Mouse (Mus musculus): Measurements from ENCODE around the gene Pde4c.

Pde4c gene

DNA sequence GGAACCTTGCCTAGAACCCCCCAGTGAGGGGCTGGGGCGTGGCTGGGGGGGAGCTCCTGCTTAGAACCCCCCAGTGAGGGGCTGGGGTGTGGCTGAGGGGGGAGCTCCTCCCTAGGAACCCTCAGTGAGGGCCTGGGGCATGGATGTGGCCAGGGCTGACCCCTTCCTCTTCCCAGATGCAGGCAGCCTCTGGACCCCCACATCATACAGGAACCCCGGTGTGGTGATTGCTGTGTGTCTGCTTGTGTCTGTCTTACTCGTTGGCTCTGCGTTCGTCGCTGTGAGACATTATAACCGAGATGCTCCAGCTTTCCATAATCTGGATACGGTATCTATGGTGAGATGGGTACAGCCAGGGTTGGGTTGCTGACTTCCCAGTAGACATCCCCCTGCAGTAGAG is 1.9 kb upstream of the Pde4c start:
- DNase-seq = peak in 1 of 2 experiments; percentile 16

DNA sequence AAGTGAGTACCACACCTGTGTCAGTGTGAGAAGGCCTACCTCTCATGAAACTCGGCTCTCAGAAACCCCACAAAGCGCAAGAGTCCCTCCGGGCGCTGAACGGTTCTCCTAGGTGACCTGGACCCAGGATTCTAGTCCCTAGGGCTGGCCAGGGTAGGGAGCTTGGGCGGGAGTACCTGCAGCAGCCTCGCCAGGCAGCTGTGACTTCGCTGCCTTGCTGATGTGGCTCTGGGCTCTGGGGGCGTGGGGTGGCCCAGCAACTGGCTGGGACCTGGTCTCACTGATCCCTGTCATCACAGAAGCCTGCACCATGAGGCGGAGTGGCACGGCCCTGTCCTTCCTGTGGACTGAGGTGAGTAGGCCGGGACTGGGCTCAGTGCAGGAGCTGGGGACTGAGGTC is 696 bp downstream of the Pde4c start:
- DNase-seq = no peak

DNA sequence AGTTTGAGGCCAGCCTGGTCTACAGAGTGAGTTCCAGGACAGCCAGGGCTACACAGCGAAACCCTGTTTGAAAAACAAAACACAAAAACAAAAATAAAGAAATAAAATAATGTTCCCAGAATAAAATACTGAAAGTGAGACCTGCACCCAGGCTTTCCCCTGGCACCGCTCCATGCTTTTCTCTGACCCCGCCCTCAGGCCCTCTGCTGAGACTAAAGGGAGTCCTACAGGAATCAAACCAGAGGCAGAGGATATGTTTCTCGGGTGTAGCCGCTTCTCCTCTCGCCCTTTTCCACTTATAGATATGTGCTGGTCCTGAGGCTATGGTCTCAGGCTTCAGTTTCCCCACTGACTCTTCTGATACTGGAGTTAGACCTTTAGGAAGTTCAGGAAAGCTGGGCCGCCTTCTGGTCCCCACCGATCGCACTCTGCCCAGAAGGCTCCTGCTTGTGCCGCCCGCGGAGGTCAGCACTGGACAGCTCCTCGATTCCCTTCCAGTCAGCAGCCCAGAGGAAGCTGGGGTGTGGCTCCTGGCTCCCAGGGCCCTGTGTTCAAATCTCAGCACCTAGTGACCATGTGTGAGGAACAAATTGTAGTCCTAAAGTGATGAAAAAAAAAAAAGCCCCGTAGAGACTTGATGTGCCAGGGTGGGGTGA is 2.4 kb downstream of the Pde4c start:
- DNase-seq = peak in 1 of 2 experiments; percentile 29

DNA sequence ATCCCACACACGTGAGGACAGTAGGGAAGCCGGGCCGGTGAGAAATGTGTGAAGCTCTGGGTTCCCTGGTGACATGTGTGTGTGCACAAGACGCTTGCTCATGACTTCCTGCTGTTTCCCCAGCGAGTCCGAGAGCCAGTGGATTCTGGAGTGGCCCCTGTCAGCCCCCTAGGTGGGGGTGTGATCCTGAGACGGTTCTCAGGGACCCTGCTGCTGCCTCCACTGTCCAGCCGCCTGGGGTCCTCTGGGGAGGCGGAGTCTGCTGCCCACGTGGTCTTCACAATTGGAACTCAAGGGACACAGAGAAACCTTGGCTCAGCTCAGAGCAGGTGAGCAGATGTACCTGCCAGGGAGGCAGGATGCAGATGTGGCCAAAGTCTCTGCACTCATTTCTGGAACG is 3.2 kb downstream of the Pde4c start:
- no peak for DNase-seq

DNA sequence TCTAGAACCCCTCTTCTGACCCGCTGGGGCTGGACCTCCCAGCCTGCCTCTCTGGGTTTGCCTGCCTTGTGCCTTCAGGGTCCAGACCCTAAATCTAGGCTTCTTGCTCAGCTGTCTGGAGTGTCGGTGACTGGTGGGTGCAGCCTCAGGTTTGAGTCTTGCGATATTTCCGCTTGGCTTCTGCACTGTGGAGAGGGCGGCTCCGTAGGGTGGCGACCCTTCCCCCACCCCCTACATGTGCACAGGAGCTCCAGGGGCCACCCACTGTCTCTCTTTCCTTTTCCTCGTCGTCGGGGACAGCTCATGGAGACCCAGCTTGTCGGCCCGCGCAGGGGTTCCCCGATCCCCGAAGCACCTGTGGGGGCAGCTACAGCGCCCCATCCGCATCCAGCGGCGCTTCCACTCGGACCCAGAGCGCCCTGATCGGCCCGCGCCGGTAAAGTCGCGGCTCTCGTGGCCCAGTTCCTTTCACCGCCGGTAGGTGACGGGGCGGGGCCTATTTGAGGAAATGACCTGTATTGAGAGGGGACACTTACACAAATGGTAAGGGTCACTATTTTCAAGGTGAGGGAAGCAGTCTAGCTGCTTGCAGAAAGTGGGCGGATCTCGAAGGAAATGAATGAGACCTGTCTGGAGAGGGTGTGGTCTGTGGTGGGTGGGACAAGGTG is 6.4 kb downstream of the Pde4c start:
- no peak for DNase-seq

DNA sequence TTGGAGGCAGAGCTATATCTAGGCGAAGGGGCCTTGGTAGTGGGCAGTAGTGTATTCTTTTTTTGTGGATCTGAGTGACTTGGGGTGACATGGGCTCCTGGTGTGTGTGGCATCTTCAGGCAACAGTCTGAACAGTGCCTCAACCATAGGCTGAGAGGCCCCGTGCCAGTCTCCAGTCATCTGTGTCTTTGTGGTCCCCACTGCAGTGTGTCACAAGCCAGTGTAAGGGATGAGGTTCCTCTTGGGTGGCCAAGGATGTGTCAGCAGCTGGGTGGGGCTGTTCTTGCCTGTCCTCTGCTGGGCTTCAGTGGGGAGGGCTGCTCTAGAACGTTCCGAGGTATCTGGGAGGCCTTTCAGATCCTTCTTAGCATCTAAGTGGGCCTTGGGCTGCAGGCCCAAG is 7.4 kb downstream of the Pde4c start:
- DNase-seq = no peak

DNA sequence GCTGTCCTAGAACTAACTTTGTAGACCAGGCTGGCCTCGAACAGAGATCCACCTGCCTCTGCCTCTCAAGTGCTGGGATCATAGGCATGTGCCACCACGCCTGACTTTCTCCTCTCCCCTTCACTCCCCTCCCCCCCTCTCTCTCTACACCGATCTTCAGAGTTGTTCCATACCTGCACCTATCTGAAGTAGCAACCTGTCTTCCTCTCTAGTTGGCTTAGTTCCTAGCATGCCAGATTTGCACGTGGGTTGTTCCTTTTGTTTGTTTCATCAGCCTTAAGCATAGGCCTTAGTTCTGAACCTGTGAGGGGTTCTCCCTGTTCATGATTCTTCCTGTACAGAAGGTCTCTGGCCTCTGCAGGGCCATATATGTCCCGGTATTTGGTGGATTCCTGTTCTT is 14.2 kb downstream of the Pde4c start:
- no peak for DNase-seq

DNA sequence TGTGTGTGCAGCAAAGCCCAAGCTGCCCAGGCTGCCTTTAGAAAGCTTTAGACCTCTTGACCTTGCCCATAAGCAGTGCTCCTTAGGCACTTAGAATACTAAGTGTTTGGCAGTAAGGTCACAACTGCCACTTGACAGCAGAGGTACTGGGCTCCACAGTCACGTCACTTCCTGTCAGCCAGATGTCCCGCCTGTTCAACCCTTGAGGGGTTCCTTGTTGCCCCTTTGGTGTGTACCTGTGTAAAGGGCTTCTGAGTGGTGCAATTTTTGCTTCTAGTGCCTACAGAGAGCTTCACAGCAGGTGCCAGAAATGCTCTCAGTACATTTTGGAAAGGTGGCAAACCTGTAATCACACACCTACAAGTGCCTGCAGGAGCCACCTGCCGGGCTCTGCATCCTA is 14.7 kb downstream of the Pde4c start:
- DNase-seq = no peak

DNA sequence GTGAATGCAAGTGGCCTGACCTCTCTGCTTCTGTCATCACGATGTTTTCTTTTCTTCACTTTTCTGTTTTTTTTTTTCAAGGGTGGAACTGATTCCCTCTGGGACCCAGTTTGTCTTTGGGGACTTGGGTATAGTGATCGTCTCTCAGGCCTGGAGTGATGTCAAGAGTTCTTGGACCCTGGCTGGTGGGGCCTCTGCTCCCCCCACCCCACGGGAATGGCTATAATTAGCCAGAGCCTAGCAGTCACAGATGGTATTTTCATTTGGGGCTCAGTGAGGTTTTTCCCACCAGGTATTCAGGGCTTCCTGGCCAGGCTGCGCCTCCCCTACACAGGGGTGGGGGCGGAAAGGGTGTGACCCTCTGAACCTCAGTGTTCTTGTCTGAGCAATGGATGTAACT is 18.1 kb downstream of the Pde4c start:
- DNase-seq = no peak

DNA sequence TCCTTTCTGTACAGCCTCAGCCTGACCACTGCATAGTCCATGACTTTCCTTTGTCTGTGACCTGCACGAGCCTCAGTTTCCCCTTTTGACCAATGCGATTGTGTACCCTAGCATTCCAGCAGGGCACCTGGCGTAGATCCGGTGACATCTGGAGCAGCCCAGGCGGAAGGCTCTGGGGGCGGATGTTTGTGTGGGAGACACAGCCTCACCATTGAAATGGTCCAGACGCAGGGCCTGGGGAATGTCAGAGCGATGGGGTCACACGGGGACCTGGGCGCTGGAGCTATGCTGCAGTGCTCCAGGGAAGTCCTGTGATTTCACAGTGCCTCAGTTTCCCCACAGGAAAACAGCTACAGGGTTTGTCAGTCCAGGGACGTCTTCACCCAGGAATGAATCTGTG is 18.7 kb downstream of the Pde4c start:
- no peak for DNase-seq

DNA sequence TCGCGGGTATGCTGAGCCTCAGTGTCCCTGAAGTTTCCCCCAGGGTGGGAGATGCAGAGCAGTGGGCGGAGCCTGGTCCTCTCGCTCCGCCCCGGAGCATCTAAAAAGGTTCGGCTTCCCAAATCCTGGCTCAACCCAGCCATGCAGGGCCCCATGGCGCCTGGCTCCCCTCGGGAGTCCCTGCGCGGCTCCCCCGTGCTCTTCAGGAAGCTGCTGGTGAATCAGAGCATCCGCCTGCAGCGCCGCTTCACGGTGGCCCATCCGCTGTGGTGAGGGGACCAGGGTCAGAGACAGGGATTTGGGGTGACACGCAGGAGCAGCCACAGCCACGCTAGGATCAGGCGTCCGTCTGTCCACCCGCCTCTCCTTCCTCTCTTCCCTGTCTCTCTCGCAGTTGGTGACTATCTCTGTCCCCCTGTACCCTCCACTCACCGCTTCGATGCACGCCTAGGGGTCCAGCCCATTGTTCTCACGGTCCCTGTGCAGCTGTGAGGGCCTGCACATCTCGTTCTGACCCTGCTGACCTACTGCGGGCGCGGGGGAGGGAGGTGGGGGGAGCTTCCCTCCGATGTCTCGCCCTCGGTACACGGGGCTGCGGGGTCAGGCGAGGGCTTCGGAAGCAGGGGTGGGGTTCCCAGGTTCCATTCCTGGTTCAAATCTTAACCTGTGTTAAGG is 19.6 kb downstream of the Pde4c start:
- no peak for DNase-seq

DNA sequence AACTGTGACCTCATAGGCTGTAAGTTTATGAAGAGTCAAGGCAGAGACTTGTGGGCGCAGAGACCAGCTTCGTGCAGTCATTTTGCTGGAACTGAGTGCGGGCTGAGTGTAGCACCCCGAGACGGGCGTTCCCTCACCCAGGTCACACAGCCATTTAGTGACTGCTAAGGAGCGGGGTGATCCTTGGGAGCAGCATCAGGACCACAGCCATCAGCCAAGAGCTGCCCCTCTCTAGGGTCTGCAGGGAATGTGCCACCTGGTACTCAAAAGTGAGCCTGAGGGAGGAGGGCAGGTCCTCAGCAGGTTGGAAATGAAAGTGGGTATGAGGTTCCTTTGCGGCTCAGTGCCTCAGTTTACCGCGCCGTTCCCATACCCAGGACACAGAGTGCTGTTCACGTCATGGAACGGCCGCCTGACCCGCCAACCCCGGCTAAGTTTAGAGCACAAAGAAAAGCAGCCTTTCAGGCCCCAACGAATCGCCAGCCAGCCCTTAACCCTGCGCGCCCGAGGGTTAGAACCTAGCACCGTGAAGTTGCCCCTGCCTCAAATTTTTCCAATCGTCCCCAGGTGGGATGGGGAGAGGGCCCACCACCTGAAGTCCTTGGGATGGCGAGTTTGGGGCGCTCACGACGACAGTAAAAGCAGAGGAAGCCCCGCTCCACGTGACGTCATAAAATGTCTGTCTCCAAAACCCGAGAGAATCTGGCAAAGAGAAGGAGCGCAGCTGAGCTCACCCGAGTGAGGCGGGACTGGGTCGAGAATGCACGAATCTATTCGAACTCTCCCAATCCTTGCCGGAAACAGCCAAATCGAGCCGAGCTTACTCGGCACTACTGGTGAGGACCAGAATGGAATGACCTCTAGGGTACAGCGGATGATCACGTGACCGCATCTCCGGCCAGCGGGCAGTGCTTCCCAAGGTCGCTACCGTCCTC is 20.4 kb downstream of the Pde4c start:
- peak; percentile 63 to 75 for DNase-seq

DNA sequence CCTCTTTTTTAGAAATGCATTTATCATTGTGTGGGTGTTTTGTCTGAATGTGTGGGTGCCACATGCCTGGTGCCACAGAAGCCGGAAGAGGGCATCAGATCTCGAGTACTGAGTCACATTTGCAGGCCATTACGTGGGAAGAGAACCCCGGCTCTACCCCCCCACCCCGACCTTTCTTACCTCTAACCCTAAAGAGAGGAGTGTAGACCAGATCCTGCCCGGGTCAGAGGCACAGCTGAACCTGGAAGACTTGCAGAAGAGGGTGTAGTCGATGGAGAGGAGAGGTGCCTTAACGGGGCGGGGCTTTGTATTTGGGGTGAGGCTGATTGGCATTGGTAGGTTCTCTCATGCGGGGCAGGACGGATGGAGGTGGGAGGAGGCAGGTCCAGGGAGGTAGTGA is 21.3 kb downstream of the Pde4c start:
- no peak for DNase-seq

DNA sequence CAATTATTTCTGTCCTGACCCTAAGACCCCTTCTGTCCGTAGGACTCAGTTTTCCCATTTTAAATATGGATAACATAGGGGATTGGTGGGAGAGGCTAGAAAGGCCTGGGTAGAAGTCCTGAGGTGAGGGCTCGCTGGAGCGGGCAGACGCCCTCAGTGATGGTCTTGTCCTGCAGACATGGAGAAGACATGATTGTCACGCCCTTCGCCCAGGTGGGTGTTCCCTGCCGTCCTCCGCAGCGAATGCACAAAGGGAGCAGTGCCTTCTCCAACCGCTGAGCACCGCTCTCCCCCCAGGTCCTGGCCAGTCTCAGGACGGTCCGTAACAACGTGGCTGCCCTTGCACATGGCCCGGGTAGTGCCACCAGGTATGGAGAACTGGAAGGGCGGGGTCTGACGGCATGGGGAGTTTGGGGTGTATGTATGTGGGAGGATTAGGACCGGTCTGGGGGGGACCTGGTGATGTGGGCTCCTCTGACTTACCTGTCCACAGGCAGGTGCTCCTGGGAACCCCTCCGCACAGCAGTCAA is 22.2 kb downstream of the Pde4c start:
- DNase-seq = no peak

DNA sequence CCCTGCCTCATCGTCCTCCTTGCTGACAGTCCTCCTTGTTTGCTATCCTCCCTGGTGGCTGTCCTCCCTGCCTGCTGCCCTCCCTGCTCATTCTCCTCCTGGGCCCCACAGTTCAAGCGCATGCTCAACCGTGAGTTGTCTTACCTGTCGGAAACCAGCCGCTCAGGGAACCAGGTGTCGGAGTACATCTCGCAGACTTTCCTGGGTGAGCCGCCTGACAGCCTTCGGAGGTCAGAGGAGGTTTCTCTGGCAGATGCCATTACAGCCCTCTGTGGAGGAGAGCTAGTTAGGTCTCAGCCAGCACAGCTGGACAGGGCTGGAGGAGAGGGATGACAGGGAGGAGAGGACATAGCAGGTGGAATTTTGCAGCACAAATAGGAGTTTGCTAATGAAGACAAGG is 23.2 kb downstream of the Pde4c start:
- DNase-seq = no peak

DNA sequence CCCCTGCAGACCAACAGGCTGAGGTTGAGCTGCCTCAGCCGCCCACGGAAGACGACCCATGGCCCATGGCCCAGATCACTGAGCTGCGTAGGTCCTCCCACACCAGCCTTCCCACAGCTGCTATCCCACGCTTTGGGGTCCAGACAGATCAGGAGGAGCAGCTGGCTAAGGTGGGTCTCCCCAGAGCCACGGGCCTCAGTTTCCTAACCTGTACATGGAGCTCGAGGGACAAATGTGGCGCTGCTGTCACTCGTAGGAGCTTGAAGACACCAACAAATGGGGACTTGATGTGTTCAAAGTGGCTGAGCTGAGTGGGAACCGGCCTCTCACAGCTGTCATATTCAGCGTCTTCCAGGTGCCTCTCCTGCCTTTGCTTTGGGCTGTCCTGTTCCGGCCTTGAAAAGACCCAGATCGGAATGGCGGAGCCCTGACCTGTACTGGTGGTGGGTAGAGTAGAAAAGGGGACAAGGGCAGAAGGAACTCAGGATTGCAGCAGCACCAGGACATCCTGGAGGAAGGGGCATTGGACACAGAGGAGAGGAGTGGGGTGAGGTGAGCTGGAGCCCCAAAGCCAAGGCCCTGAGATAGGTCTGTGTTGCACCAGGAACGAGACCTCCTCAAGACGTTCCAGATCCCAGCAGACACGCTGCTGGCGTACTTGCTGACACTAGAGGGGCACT is 23.8 kb downstream of the Pde4c start:
- no peak for DNase-seq

DNA sequence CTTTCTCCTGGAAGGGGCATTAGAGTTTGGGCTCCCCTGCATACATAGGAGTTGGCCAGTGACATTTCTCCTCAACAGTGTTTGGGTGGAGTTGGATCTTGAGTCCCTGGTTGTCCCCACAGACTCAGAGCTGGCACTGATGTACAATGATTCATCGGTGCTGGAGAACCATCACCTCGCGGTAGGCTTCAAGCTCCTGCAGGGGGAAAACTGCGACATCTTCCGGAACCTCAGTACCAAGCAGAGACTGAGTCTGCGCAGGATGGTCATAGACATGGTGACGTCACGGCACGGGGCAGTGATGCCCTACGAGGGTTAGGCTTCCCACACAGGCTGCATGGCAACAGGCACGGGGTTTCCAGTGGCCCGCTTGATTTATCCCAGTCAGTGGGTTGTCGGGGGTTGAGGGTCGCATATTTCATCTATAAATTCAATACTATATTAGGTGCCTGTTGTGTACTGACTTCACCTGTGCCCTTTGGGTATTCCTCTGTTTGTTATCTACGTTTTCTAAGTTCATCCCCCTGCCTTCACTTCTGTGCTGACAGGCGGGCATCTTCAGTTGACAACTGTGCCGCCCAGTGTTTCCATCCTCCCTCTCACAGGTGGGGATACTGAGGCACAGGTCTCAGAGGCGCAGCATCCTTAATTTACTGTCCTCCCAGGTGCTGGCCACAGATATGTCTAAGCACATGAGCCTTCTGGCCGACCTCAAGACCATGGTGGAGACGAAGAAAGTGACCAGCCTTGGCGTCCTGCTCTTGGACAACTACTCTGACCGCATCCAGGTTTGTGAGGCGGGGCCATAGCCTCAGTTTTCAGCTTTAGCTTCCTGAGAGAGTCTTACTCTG is 25.0 kb downstream of the Pde4c start:
- DNase-seq = no peak

DNA sequence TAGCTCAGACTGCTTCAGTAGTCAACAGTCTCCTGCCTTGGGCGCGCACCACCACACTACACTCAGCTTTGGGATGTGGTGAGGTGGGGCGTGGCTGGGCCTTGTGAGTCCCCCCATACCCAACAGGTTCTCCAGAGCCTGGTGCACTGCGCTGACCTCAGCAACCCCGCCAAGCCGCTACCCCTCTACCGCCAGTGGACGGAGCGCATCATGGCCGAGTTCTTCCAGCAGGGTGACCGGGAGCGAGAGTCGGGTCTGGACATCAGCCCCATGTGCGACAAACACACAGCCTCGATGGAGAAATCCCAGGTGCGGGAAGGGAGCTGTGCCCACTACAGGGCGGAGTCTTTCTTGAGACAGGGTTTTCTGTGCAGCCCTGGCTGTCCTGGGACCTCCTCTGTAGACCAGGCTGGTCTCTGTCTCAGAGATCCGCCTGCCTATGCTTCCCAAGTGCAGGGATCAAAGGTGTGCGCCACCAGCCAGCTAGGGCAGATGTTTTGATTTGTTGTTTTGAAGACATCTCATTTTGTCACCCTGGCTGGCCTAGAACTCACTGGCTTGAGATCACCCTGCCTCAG is 25.7 kb downstream of the Pde4c start:
- no peak for DNase-seq

DNA sequence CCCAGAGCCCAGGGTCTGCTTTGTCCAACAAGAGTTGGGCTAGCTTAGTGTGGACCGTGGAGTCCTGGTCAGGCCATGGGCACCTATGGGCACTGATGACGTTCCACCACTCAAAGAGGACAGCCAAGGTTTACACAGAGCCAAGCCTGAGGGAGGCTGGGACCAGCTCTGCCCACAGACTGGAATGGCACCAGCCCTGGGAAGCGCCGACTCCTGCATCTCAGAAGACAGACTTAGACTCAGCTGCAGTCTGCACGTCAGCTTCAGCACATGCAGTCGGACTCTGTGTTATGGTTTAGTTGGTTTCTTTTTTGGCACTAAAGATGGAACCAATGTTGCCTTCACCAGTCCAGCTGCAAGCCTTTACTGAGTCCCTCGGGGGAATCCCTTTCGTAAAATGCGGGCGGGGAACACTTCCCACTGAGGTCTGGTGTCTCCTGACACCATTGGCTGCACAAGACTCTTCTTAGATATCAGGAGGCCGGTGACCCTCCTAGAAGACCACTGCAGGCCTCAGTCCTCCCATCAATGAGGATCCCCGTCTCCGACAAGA is 26.7 kb downstream of the Pde4c start:
- DNase-seq = peak in 1 of 2 experiments; percentile 3

DNA sequence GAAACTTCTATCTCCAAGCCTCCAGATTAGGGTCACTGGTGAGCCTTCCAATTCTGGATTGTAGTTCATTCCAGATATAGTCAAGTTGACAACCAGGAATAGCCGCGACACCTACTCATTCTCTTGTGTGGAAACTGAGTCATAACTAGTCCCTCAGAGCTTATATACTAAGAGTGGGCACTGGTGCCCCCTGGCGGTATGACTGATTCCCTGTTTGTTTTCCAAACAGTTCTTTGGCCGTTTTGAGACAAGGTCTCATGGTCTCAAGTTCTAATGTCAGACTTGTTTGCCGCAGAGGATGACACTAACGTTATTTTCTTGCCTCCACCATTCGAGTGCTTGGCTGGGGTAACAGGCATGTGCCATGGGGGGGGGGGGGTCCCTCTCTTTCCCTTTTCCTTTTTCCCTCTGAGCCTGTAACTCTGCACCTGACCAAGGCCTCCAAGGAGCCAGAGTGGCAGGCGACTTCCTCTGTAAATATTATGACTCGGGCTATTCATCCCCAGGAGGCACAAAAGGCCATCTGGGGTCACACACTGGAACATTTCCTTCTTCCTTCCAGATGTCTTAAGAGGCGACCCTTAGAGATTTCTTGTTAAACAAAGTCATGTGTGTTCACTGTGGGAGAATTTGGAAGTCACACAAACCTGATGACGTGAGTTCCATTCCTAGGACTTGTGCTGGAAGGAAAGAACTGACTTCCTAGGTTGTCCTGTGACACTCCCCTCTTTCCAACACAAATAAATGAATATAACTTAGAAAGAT is 28.7 kb downstream of the Pde4c start:
- peak; percentile 89 to 93 for DNase-seq
